Mouse (Mus musculus) brain, embryonic 14.5 days (tissue): ENCODE measurements at regions not wholly inside any gene's neighbourhood (a gene's known extent, or its start where the extent isn't known, plus 50 kb on each side); places are given as distances from the start of the nearest gene placed in this dataset.

Source experiments
- CTCF ChIP-seq: fragments of 200-500 bp; IDR thresholded peaks from 2 replicates; pipeline ENCODE4 v1.5.1; 2012; ENCODE audit warnings: inconsistent platforms, mild to moderate bottlenecking, moderate library complexity, borderline replicate concordance; ENCODE audit not compliant: insufficient read depth, insufficient read length; ENCODE audit errors: extremely low read depth
- POLR2A ChIP-seq: fragments of 200-500 bp; IDR thresholded peaks from 2 replicates; pipeline ENCODE4 v1.6.1; 2012; ENCODE audit warnings: mild to moderate bottlenecking, inconsistent platforms, borderline replicate concordance; ENCODE audit not compliant: poor library complexity, insufficient read depth, insufficient read length, severe bottlenecking; ENCODE audit errors: extremely low read depth

- TF ChIP-seq CTCF: no peak
- TF ChIP-seq POLR2A: no peak
These were observed 363.8 kb upstream of the Fign start for GRCm38 (mm10) chr2:64461636-64462035.
